Mouse (Mus musculus) spleen, adult 18-20 months (tissue): ENCODE measurements around the gene Hist1h3e.

Experiments
- DNase-seq, 2 experiments: peaks; one replicate each; pipeline ENCODE4 v3.0.0; 2022; ENCODE audit warnings: mixed read lengths in 2 of 2

Gene Hist1h3e

DNA sequence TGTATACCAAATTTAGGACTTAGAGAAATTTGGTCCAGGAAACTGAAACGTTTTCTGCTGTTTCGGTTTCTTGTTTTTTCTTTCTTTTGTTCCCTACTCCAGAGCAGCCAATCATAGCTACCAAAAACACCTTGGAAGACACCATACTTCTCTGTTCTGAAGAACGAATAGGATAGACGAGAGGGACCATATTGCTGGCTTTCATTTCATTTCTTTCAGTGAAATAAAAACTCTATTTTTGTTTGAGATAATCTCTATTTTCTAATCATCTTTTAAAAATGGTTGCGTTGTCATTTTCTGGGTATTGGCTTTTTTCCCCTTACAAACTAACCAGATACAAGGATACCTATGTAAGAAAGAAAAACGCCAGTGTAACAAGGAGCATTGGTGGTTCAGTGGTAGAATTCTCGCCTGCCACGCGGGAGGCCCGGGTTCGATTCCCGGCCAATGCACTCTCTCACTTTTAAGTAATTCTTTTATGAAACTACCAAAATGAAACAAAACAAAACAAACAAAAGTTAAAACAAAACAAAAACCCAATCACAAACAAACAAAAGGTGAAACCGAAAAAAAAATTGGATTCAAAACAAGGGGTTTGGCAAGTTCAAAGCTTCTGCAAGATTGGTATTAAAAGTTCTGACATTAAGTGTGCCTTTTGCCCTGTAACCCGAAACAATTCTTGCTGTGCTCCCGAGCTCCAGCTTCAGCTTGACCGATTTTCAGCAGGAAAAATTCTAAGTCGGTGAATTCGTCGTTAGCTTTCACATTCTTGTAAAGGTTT, 45.2 kb downstream of the Hist1h3e start:
- peak; percentile 63 to 82 for DNase-seq

DNA sequence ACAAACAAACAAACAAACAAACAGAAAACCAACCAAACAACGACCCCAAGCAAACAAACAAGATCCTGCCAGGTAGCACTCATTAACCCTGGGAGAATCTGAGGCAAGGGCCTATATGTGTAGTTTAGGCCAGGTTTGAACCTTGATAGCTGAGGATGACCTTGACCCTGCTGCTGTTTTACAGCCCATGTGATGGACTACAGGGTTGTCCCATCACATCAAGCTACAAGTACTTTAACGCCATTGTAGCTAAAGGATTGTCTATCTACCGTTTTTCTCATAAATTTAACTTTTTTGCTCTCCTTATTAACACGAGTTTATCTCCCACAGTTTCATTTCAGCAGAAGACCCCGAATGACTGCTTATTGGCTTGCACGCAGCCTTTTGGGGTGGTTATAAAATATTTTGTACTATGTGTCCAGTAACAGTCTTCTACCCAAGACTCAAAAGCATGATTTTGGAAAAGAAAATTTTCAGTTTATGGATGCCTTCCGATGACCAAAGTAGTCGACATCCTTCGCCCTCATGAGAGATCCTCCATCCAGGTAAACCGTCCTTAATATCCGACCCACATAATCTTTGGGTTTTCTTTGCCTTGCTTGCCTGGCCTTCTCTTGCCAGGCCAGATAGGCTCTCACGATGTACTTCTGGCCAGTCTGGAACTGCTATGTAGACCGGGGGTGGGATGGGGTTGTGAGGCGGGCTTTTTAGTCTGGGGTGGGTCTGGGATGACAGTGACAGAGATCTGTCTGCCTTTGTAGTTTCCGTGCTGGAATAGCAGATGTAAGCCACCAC, 46.1 kb downstream of the Hist1h3e start:
- no peak for DNase-seq

DNA sequence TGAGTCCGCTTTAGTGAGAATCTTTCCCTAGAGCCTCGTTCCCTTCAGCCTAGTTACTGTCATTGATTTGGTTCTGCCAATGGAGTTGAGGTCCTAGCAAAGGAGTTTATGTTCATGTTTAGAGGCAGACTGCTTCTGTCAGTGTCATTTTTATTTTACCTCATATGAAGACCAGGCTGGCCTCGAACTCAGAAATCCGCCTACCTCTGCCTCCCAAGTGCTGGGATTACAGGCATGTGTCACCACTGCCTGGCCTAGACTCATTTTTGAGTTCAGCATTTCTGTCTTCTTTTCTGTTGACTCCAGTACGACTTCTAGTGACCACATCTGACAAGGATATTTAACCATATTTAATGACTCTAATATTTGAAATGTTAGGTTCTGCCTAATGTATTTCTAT, 46.9 kb downstream of the Hist1h3e start:
- DNase-seq: no peak

DNA sequence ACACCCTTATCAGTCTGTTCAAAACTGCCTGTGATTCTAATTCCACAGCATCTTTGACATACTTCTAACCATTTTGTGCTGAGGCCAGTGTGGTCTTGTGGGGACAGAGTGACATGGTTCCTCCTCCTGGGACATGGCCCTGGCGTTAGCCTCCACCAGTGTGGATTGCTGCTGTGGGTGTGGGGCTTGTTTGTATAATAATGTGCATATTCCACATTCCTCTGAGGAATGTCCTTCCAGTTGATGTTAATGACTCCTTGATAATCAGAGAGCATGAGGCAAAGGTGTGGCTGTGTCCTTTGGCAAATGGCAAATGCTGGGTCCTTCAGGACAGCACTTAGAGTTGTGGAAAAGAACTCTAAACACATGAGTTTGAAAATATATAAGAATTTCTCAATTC, 48.7 kb downstream of the Hist1h3e start:
- no peak for DNase-seq
